Mouse (Mus musculus) spleen, adult 2 months (tissue): ENCODE measurements at regions not wholly inside any gene's neighbourhood (a gene's known extent, or its start where the extent isn't known, plus 50 kb on each side); places are given as distances from the start of the nearest gene placed in this dataset.

Source experiments
- DNase-seq, 2 experiments: peaks; one replicate each; pipeline versions ENCODE4 v3.0.0 to v3.0.0-alpha.2; 2012 to 2021; ENCODE audit warnings: low spot score in 2 of 2, low read depth in 1 of 2
- H3K27ac ChIP-seq: fragments of 200-500 bp; 2 replicates; pipeline ENCODE4 v1.5.1; 2012; ENCODE audit warnings: low read length, inconsistent platforms; ENCODE audit not compliant: insufficient read depth
- H3K27me3 ChIP-seq: fragments of 200-500 bp; 2 replicates; pipeline ENCODE4 v1.6.1; 2012; ENCODE audit warnings: mild to moderate bottlenecking, moderate library complexity, low read length, inconsistent platforms; ENCODE audit not compliant: control insufficient read depth, insufficient read depth
- H3K36me3 ChIP-seq: fragments of 200-500 bp; 2 replicates; pipeline ENCODE4 v1.6.1; 2012; ENCODE audit warnings: mild to moderate bottlenecking, low read length, inconsistent platforms; ENCODE audit not compliant: control insufficient read depth, insufficient read depth
- H3K4me1 ChIP-seq: fragments of 200-500 bp; 2 replicates; pipeline ENCODE4 v1.6.1; 2011; ENCODE audit warnings: inconsistent platforms; ENCODE audit not compliant: control insufficient read depth, insufficient read depth, insufficient read length
- H3K4me3 ChIP-seq: fragments of 200-500 bp; 2 replicates; pipeline ENCODE4 v1.5.1; 2011; ENCODE audit warnings: mild to moderate bottlenecking, inconsistent platforms; ENCODE audit not compliant: insufficient read depth, insufficient read length; ENCODE audit errors: extremely low read depth
- CTCF ChIP-seq: fragments of 200-500 bp; IDR thresholded peaks from 2 replicates; pipeline ENCODE4 v1.5.1; 2011; ENCODE audit warnings: mild to moderate bottlenecking, inconsistent platforms; ENCODE audit not compliant: insufficient read depth, insufficient read length, insufficient replicate concordance; ENCODE audit errors: extremely low read depth
- POLR2A ChIP-seq: fragments of 200-500 bp; IDR thresholded peaks from 2 replicates; pipeline ENCODE4 v1.6.1; 2011; ENCODE audit warnings: low read depth, low read length, inconsistent platforms
- WGBS: fragments of 180-500 bp; shearing (Covaris S2); methylation state at CpG from one replicate; pipeline ENCODE4 v1.1.7; 2018; 5-methylcytosine and 5-hydroxymethylcytosine counted together

DNA sequence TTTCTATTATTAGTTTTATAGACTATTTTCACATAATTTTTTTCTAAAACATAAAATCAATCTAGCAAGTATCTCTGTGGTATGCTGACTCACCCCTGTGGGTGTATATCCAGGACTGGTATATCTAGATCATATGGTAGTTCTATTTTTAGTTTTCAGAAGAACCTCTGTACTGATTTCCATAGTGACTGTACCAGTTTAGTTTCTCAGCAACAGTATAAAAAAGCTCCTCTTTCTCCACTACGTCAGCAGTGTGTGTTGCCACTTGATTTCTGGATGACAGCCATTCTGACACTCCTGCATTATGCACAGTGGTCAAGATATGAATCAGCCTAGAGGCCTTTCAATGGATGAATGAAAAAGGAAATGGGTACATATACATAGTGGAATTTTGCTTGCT lies 2338.6 kb downstream of the A830018L16Rik start:
- H3K4me3 ChIP-seq = no peak overlapping the region
- no peaks in the 10 kb centered on the region for H3K36me3 ChIP-seq
- WGBS = 65% methylated on average over 1 of the region's 1 CpGs
- H3K27me3 ChIP-seq = no peaks in the 10 kb centered on the region
- no peaks in the 10 kb centered on the region for H3K4me1 ChIP-seq
- H3K27ac ChIP-seq = no peak overlapping the region
- TF ChIP-seq CTCF = no peak
- TF ChIP-seq POLR2A = no peak
- no peak for DNase-seq

GRCm38 (mm10) chr1:13751381-13751780 lies 2337.5 kb downstream of the A830018L16Rik start:
- H3K27me3 ChIP-seq = no peaks in the 10 kb centered on the region
- no peak overlapping the region for H3K27ac ChIP-seq
- no peak overlapping the region for H3K4me3 ChIP-seq
- WGBS = 31% methylated on average over 1 of the region's 1 CpGs
- no peak for TF ChIP-seq POLR2A
- no peak for TF ChIP-seq CTCF
- DNase-seq = no peak
- no peaks in the 10 kb centered on the region for H3K36me3 ChIP-seq
- H3K4me1 ChIP-seq = no peaks in the 10 kb centered on the region
